Mouse (Mus musculus): ENCODE data around the gene Zbtb14.

Gene Zbtb14

GRCm38 (mm10) chr17:69439571-69440480 lies 57.0 kb downstream of the Zbtb14 start:
- intact Hi-C loops (cut with DNase I), result no loop called here

Measured in adrenal gland (tissue).